Mouse (Mus musculus): Measurements from ENCODE around the gene Txn2. TPM values are rescaled to one million over a fixed set of nuclear protein-coding genes. Genes with fewer than 3 reads are reported as not detected.

Gene Txn2
- 197 and 207 TPM in 2 replicates for polyA plus RNA-seq (2015; fragmentation: Nextera tagmentation; extraction: Ambion mirVana)

DNA sequence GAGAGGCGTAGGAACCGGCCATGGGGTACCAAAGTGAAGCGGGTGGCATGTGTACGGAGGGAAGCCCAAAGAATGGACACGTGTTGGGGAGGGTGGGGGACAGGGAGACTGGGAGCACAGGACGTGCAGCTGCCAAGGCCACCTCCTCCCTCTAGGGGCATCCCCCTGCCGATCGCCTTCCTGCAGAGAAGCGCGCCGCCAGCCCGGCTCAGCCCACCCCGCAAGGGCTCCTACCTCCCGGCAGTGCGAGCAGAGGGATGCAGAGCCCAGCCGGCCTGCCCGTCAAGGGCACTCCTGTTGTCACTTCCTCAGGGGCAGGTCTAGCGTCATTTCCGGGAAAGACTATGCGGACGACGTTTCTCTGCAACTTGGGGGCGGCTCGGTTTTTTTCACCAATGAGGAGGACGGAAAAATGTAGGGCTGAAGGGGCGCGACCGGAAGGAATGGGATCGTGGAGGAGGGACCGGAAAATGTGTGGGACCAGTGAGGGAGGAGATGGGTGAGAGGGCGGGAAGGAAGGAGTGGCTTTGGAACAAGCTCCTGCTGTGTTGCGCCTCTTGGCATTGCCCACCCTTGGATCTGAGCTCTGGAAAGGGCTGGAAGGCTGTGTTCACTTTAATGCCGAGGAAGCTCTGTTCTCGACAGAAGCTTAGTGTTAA lies at the start of gene Txn2:
Gene Txn2, minus strand, starts transcription at position 334 of the 659 bp plus-strand sequence.

DNA sequence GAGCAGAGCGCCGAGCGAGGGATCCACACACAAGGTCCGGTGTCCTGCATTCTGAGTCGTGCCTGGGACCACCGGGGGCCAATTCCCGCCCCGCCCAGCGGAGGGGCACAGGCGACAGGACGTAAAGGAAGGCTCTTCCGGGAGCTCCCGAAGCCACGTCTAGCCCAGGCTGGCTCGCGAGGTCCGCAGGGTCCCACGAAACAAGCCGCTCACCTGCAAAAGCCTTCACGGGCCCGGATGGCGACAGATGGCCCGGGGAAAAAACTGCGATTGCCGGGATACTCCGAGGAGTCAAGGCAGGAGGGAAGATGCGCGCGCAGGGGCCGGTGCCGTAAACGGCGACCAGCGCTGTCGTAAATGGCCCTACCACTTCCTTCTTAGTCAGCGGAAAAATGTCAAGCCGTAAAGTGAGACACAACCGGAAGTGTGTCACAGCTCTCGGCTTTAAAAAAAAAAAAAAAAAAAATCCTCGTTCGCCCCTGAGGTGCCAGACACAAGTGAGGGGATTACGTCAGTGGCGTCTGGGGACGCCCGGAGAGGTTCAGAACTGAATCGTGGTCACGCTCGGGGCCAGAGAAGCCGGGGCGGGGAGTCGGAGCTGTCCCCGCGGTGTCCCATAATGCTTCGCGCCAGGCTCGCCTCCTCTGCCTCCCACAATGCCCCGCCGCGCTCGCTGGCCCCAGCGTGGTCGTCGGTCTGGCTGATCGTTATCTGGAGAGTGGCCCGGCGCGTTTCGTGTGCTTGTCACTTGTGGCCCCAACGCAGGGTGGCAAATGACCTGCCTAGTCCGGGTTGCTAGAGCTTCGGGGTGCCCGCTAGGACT lies 41.9 kb upstream of the Txn2 start, which contains the start of gene Eif3d:
Gene Eif3d, minus strand, starts transcription at position 344 of the 823 bp plus-strand sequence.

DNA sequence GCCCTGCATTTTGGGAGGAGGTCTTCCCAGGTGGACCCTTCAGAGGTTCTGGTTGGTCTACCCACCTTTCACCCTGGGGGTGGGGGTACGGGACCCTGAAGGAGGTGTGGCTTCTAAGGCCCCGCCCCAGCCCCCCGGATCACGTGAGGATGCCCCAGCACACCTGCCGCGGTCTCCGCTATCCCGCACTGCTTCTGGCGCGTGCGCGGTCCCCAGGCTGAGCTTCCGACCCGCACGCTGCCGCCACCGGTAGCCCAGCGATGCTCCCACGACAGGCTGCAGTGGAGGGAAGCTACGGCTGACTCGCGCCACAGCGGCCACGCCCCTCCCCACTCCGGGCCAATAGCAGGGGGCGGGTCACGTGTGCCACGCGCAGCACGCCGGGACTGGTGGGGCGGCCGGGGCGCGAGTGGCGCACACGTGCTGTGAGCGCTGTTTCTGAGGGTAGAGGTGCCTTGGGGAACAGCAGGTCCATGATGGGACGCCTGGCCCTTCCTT lies 27.6 kb upstream of the Txn2 start, which contains the start of gene Foxred2:
Gene Foxred2, minus strand, starts transcription at position 319 of the 498 bp plus-strand sequence.

Other genes starting within 250 kb of the Txn2 start
- gene Apol7e, start 230.1 kb downstream of the Txn2 start, polyA plus RNA-seq (2015; fragmentation: Nextera tagmentation; extraction: Ambion mirVana), result not detected in 2 replicates
- 0.81 TPM in 1 of 2 replicates, not detected in the other for gene Apol9b, start 200.0 kb downstream of the Txn2 start, polyA plus RNA-seq (2015; fragmentation: Nextera tagmentation; extraction: Ambion mirVana)
- 0.23 and 0.38 TPM in 2 replicates for gene Apol8, start 172.0 kb downstream of the Txn2 start, polyA plus RNA-seq (2015; fragmentation: Nextera tagmentation; extraction: Ambion mirVana)
- 7.9 and 8.1 TPM in 2 replicates for gene Myh9, start 86.8 kb downstream of the Txn2 start, polyA plus RNA-seq (2015; fragmentation: Nextera tagmentation; extraction: Ambion mirVana)
- gene Foxred2, start 27.7 kb upstream of the Txn2 start, polyA plus RNA-seq (2015; fragmentation: Nextera tagmentation; extraction: Ambion mirVana), result 7.9 and 9.4 TPM in 2 replicates
- 131 and 143 TPM in 2 replicates for gene Eif3d, start 41.8 kb upstream of the Txn2 start, polyA plus RNA-seq (2015; fragmentation: Nextera tagmentation; extraction: Ambion mirVana)
- gene Cacng2, start 191.0 kb upstream of the Txn2 start, polyA plus RNA-seq (2015; fragmentation: Nextera tagmentation; extraction: Ambion mirVana), result 23.5 and 24.0 TPM in 2 replicates
- 111 and 113 TPM in 2 replicates for gene Ift27, start 245.1 kb upstream of the Txn2 start, polyA plus RNA-seq (2015; fragmentation: Nextera tagmentation; extraction: Ambion mirVana)